Mouse (Mus musculus) midbrain, postnatal 0 days (tissue): ENCODE data around the gene Map4k4. TPM values are rescaled to one million over a fixed set of nuclear protein-coding genes. Genes with fewer than 3 reads are reported as not detected.

Experiments used
- ATAC-seq: fragments of 200-750 bp; cut with Nextera tagmentation; 2 replicates; pipeline ENCODE4 v1.8.0; 2017; ENCODE audit warnings: moderate number of reproducible peaks, mild to moderate bottlenecking, moderate TSS enrichment, moderate library complexity; ENCODE audit not compliant: low FRiP score
- DNase-seq: peaks from one replicate; pipeline ENCODE4 v3.0.0-alpha.2; 2015; ENCODE audit warnings: low spot score
- H3K27ac ChIP-seq: fragments of 300-500 bp; sonication (generic); 2 replicates; pipeline ENCODE4 v1.5.1; 2014; ENCODE audit warnings: low read depth, mild to moderate bottlenecking, low read length, mixed read lengths
- H3K27me3 ChIP-seq: fragments of 300-500 bp; sonication (generic); 2 replicates; pipeline ENCODE4 v1.6.1; 2014; ENCODE audit warnings: low read length, control low read depth, mixed read lengths; ENCODE audit not compliant: insufficient read depth
- H3K36me3 ChIP-seq: fragments of 300-500 bp; sonication (generic); 2 replicates; pipeline ENCODE4 v1.6.1; 2014; ENCODE audit warnings: low read length, control low read depth, mixed read lengths; ENCODE audit not compliant: insufficient read depth
- H3K4me1 ChIP-seq: fragments of 300-500 bp; sonication (generic); 2 replicates; pipeline ENCODE4 v1.6.1; 2014; ENCODE audit warnings: mild to moderate bottlenecking, control low read depth, antibody characterized with exemption, low read length, mixed read lengths; ENCODE audit not compliant: insufficient read depth
- H3K4me2 ChIP-seq: fragments of 300-500 bp; sonication (generic); 2 replicates; pipeline ENCODE4 v1.6.1; 2014; ENCODE audit warnings: low read depth, mild to moderate bottlenecking, low read length, mixed read lengths; ENCODE audit not compliant: poor library complexity, severe bottlenecking
- H3K4me3 ChIP-seq: fragments of 300-500 bp; sonication (generic); 2 replicates; pipeline ENCODE4 v1.5.1; 2014; ENCODE audit warnings: low read depth, mild to moderate bottlenecking, low read length, moderate library complexity
- H3K9ac ChIP-seq: fragments of 300-500 bp; sonication (generic); replicated peaks from 2 replicates; pipeline ENCODE4 v1.6.1; 2014; ENCODE audit warnings: mild to moderate bottlenecking, low read length, moderate library complexity, mixed read lengths; ENCODE audit not compliant: poor library complexity, severe bottlenecking
- H3K9me3 ChIP-seq: fragments of 300-500 bp; sonication (generic); 2 replicates; pipeline ENCODE4 v1.6.1; 2016; ENCODE audit warnings: low read length, control low read depth
- CTCF ChIP-seq: IDR thresholded peaks from 2 replicates; pipeline ENCODE4 v1.5.1; 2016; ENCODE audit warnings: antibody characterized with exemption, mild to moderate bottlenecking
- WGBS: fragments of 180-500 bp; shearing (Covaris S2); extraction: QIAGEN DNeasy Blood & Tissue Kit; methylation state at CpG from one replicate; pipeline ENCODE4 v1.1.7; 2014; 5-methylcytosine and 5-hydroxymethylcytosine counted together
- polyA plus RNA-seq: library from polyadenylated mRNA; unstranded; fragments of >200 nt; fragmentation: Nextera tagmentation; extraction: Ambion mirVana; gene quantifications from 2 replicates; pipeline ENCODE4 v1.2.1, GENCODE M21; 2015
- total RNA-seq: library from RNA; depleted of rRNA; stranded (reverse); fragments of >200 nt; gene quantifications from 2 replicates; pipeline ENCODE4 v1.2.3, GENCODE M21; 2014

The Map4k4 gene
- total and polyA plus RNA-seq, 2 experiments from 2014 or later: 30.6 to 185 TPM

- 89% methylated on average over 14 of the region's 14 CpGs for WGBS
- H3K4me1 ChIP-seq: no peaks in the 10 kb centered on the region
- ATAC-seq: no peak
- no peak overlapping the region for H3K27ac ChIP-seq
- TF ChIP-seq CTCF: no peak
- H3K4me3 ChIP-seq: no peak overlapping the region
- H3K27me3 ChIP-seq: no peaks in the 10 kb centered on the region
- H3K9me3 ChIP-seq: no peaks in the 10 kb centered on the region
- peaks cover 12% of the 10 kb centered on the region for H3K36me3 ChIP-seq
- no peak overlapping the region for H3K4me2 ChIP-seq
- no peak for DNase-seq
- no peak overlapping the region for H3K9ac ChIP-seq
Measured at GRCm38 (mm10) chr1:40030287-40030975, 129.7 kb downstream of the Map4k4 start.

GRCm38 (mm10) chr1:40030976-40031356 is 130.3 kb downstream of the Map4k4 start:
- no peak for TF ChIP-seq CTCF
- no peak for ATAC-seq
- 94% methylated on average over 8 of the region's 8 CpGs for WGBS
- H3K4me2 ChIP-seq: no peak overlapping the region
- no peak overlapping the region for H3K27ac ChIP-seq
- no peak overlapping the region for H3K9ac ChIP-seq
- H3K9me3 ChIP-seq: no peaks in the 10 kb centered on the region
- no peak overlapping the region for H3K4me3 ChIP-seq
- H3K36me3 ChIP-seq: peaks cover 9% of the 10 kb centered on the region; the same call in 1 of the 2 replicates
- no peaks in the 10 kb centered on the region for H3K4me1 ChIP-seq
- DNase-seq: no peak
- no peaks in the 10 kb centered on the region for H3K27me3 ChIP-seq

DNA sequence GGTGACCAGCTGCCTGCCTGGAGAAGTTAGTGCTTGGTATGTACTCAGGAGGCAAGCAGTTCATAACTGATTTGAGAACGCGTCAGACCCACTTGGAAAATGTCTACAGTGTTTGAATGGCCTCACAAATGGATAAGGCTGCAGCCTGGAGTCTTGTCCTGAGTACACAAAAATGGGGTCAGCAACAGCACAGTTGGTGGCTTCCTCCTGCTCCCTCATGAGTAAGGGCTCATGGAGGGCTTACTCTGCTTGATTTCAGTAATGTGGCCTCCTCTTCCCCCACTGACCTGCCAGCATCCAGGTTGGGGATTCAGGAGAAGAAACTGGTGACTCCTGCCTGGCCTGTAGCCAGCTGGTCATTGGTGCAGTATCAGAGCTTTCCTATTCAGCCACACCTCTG is 130.9 kb downstream of the Map4k4 start:
- Histone ChIP-seq H3K4me1 (no peaks in the 10 kb centered on the region), H3K4me3 (no peak overlapping the region), H3K4me2 (no peak overlapping the region), H3K36me3 (peaks cover 5% of the 10 kb centered on the region; the same call in 1 of the 2 replicates), H3K9ac (no peak overlapping the region), H3K9me3 (no peaks in the 10 kb centered on the region), H3K27me3 (no peaks in the 10 kb centered on the region), H3K27ac (no peak overlapping the region)
- ATAC-seq (no peak), DNase-seq (no peak)
- WGBS: 95% methylated on average over 2 of the region's 2 CpGs
- no peak for TF ChIP-seq CTCF

DNA sequence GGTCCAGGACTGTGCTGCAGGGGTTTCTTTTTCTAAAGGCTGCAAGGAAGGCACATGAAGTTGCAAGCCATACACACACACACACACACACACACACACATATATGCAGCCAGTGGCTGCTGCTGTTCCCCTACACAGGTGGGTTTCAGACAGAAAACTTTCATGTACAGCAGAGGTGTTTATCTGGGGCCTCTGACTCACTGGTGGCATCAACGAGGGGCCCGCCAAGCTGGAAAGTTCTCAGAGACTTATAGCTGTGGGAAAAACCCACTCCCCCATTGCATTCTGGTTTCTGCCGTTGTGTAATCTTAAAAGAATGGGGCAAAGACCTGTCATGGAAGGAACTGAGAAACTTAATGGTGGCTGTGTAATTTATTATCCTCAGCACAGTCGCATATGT is 132.6 kb downstream of the Map4k4 start:
- 91% methylated on average over 4 of the region's 4 CpGs for WGBS
- Histone ChIP-seq H3K9ac (no peak overlapping the region), H3K9me3 (no peaks in the 10 kb centered on the region), H3K27me3 (no peaks in the 10 kb centered on the region), H3K27ac (no peak overlapping the region), H3K4me3 (no peak overlapping the region), H3K4me2 (no peak overlapping the region), H3K36me3 (no peaks in the 10 kb centered on the region), H3K4me1 (no peaks in the 10 kb centered on the region)
- no peak for ATAC-seq
- TF ChIP-seq CTCF: no peak
- no peak for DNase-seq

DNA sequence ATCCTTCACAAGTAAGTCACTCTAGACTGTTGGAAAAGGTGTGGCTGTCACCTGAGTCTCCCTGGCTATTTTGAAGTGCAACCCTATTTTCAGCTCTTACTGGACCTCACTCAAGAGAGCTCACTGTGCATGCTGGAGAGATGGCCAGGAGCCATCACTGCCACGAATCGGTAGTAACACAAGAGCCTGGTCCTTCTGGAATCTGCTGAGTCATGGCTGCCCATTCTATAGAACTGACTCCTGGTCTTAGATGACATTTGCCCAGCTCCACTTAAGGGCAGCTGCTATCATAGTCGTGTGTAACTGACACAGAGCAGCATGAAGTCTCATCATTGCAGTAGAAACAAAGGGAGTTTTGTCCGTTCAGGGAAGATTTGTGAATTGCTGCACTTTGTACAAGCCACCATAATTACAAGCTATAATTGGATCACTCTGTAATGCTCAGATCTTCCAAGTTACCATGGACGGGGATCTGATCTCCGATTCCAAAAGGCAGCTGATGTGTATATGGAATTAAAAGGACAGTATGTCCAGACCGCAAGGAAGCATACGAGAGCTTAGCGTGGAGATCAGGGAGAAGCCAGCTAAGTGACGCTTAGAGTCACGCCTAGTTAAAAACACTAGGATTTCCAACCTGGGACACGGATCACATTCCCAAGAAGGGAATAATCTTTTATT is 133.2 kb downstream of the Map4k4 start:
- Histone ChIP-seq H3K4me1 (no peaks in the 10 kb centered on the region), H3K9me3 (no peaks in the 10 kb centered on the region), H3K27ac (no peak overlapping the region), H3K36me3 (no peaks in the 10 kb centered on the region), H3K4me3 (no peak overlapping the region), H3K27me3 (no peaks in the 10 kb centered on the region), H3K4me2 (no peak overlapping the region), H3K9ac (no peak overlapping the region)
- peak; percentile 22 for DNase-seq
- TF ChIP-seq CTCF: no peak
- WGBS: 60% methylated on average over 12 of the region's 12 CpGs
- no peak for ATAC-seq

DNA sequence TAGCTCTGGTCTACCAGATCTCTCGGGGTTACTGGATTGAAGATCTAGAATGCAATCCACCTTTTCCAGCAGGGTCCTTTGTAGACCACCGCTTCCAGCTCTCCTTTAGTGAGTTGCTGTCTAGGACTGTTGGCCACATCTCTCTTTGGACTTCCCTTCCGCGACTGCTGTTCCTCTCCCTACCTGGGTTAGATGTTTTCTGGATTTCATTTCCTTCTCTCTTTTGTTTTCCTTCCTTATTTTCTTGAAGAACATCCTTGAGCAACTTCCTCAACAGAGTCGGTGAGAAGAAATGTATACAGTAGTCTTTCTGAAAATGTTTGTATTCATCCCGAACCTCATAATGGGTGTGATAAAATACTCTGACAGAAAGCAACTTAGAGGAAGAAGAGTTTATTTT is 137.1 kb downstream of the Map4k4 start:
- Histone ChIP-seq H3K4me2 (no peak overlapping the region), H3K9me3 (no peaks in the 10 kb centered on the region), H3K4me3 (no peak overlapping the region), H3K27me3 (no peaks in the 10 kb centered on the region; the same call in 1 of the 2 replicates), H3K27ac (no peak overlapping the region), H3K4me1 (no peaks in the 10 kb centered on the region), H3K36me3 (no peaks in the 10 kb centered on the region), H3K9ac (no peak overlapping the region)
- no peak for TF ChIP-seq CTCF
- WGBS: 95% methylated on average over 6 of the region's 6 CpGs
- ATAC-seq: no peak
- no peak for DNase-seq
